Mouse (Mus musculus) cerebellum, adult 2 months (tissue): ENCODE measurements around the gene Cldn24.

Source experiments
- CTCF ChIP-seq: fragments of 200-500 bp; IDR thresholded peaks from 2 replicates; pipeline ENCODE4 v1.5.1; 2011; ENCODE audit warnings: low read depth, mild to moderate bottlenecking, control low read depth, low read length, moderate library complexity, borderline replicate concordance; ENCODE audit not compliant: insufficient read depth
- POLR2A ChIP-seq: fragments of 200-500 bp; IDR thresholded peaks from 2 replicates; pipeline ENCODE4 v1.6.1; 2011; ENCODE audit warnings: low read length, control low read depth, borderline replicate concordance; ENCODE audit not compliant: insufficient read depth

GRCm38 (mm10) chr8:47853356-47853755 lies 31.4 kb downstream of the Cldn24 start:
- no peak for TF ChIP-seq CTCF
- TF ChIP-seq POLR2A = no peak
